Mouse (Mus musculus) stomach, embryonic 14.5 days (tissue): ENCODE measurements around the gene Musk. TPM values are rescaled to one million over a fixed set of nuclear protein-coding genes. Genes with fewer than 3 reads are reported as not detected.

ENCODE experiments used
- ATAC-seq: fragments of 200-750 bp; cut with Nextera tagmentation; 2 replicates; pipeline ENCODE4 v1.8.0; 2017; ENCODE audit warnings: low read depth, moderate TSS enrichment; ENCODE audit not compliant: insufficient number of reproducible peaks, insufficient read depth, low FRiP score
- H3K27ac ChIP-seq: fragments of 300-500 bp; sonication (generic); 2 replicates; pipeline ENCODE4 v1.5.1; 2014; ENCODE audit warnings: mild to moderate bottlenecking, low read length, moderate library complexity, mixed read lengths
- H3K27me3 ChIP-seq: fragments of 300-500 bp; sonication (generic); 2 replicates; pipeline ENCODE4 v1.6.1; 2014; ENCODE audit warnings: low read length, control low read depth, mixed read lengths; ENCODE audit not compliant: control insufficient read depth, insufficient read depth
- H3K36me3 ChIP-seq: fragments of 300-500 bp; sonication (generic); 2 replicates; pipeline ENCODE4 v1.6.1; 2014; ENCODE audit warnings: mild to moderate bottlenecking, control low read depth, low read length, moderate library complexity, mixed read lengths; ENCODE audit not compliant: control insufficient read depth, insufficient read depth
- H3K4me1 ChIP-seq: fragments of 300-500 bp; sonication (generic); 2 replicates; pipeline ENCODE4 v1.6.1; 2014; ENCODE audit warnings: low read length, control low read depth, mixed read lengths; ENCODE audit not compliant: control insufficient read depth, insufficient read depth
- H3K4me2 ChIP-seq: fragments of 300-500 bp; sonication (generic); replicated peaks from 2 replicates; pipeline ENCODE4 v1.6.1; 2014; ENCODE audit warnings: low read depth, low read length, control low read depth
- H3K4me3 ChIP-seq: fragments of 300-500 bp; sonication (generic); 2 replicates; pipeline ENCODE4 v1.5.1; 2014; ENCODE audit warnings: low read depth, low read length, control low read depth
- H3K9ac ChIP-seq: fragments of 300-500 bp; sonication (generic); replicated peaks from 2 replicates; pipeline ENCODE4 v1.6.1; 2014; ENCODE audit warnings: low read depth, mild to moderate bottlenecking, control low read depth, low read length, moderate library complexity, mixed read lengths
- H3K9me3 ChIP-seq: fragments of 300-500 bp; sonication (generic); 2 replicates; pipeline ENCODE4 v1.6.1; 2016; ENCODE audit warnings: low read depth, low read length, control low read depth; ENCODE audit not compliant: control insufficient read depth
- WGBS: fragments of 180-500 bp; shearing (Covaris S2); extraction: QIAGEN DNeasy Blood & Tissue Kit; methylation state at CpG from one replicate; pipeline ENCODE4 v1.1.7; 2014; 5-methylcytosine and 5-hydroxymethylcytosine counted together
- polyA plus RNA-seq: library from polyadenylated mRNA; unstranded; fragments of >200 nt; fragmentation: Nextera tagmentation; extraction: Ambion mirVana; gene quantifications from 2 replicates; pipeline ENCODE4 v1.2.1, GENCODE M21; 2014

Gene Musk
- polyA plus RNA-seq, 1 experiment from 2014 or later: 0.68 TPM

GRCm38 (mm10) chr4:58270956-58271355 lies 14.8 kb upstream of the Musk start:
- no peak overlapping the region for H3K9ac ChIP-seq
- H3K4me1 ChIP-seq: peaks cover 9% of the 10 kb centered on the region
- no peak overlapping the region for H3K4me3 ChIP-seq
- H3K36me3 ChIP-seq: no peaks in the 10 kb centered on the region
- H3K27ac ChIP-seq: peak overlapping the region; percentile 61; the same call in 1 of the 2 replicates
- no peak overlapping the region for H3K4me2 ChIP-seq
- ATAC-seq: no peak
- H3K9me3 ChIP-seq: no peaks in the 10 kb centered on the region
- H3K27me3 ChIP-seq: no peaks in the 10 kb centered on the region
- 81% methylated on average over 1 of the region's 1 CpGs for WGBS

- peak; percentile 71 for ATAC-seq
- H3K9me3 ChIP-seq: no peaks in the 10 kb centered on the region
- H3K27ac ChIP-seq: peak overlapping the region; percentile 82
- H3K4me1 ChIP-seq: peaks cover 9% of the 10 kb centered on the region
- H3K27me3 ChIP-seq: no peaks in the 10 kb centered on the region
- H3K9ac ChIP-seq: no peak overlapping the region
- no peak overlapping the region for H3K4me3 ChIP-seq
- no peaks in the 10 kb centered on the region for H3K36me3 ChIP-seq
- WGBS: 26% methylated on average over 10 of the region's 10 CpGs
- no peak overlapping the region for H3K4me2 ChIP-seq
These were observed 14.1 kb upstream of the Musk start for GRCm38 (mm10) chr4:58271504-58272162.

- Histone ChIP-seq H3K9ac (no peak overlapping the region), H3K27ac (no peak overlapping the region), H3K4me3 (no peak overlapping the region), H3K27me3 (no peaks in the 10 kb centered on the region), H3K9me3 (no peaks in the 10 kb centered on the region), H3K4me2 (no peak overlapping the region), H3K36me3 (no peaks in the 10 kb centered on the region), H3K4me1 (no peaks in the 10 kb centered on the region; the same call in 1 of the 2 replicates)
- ATAC-seq: no peak
- 58% methylated on average over 8 of the region's 8 CpGs for WGBS
These were observed 10.4 kb upstream of the Musk start for GRCm38 (mm10) chr4:58275261-58275895.

GRCm38 (mm10) chr4:58278368-58278767 lies 7.4 kb upstream of the Musk start:
- no peaks in the 10 kb centered on the region for H3K27me3 ChIP-seq
- H3K4me2 ChIP-seq: no peak overlapping the region
- ATAC-seq: peak; percentile 53; the same call in 1 of the 2 replicates
- H3K9ac ChIP-seq: no peak overlapping the region
- peak overlapping the region; percentile 63; the same call in 1 of the 2 replicates for H3K27ac ChIP-seq
- no peaks in the 10 kb centered on the region for H3K9me3 ChIP-seq
- H3K4me1 ChIP-seq: no peaks in the 10 kb centered on the region
- H3K36me3 ChIP-seq: no peaks in the 10 kb centered on the region
- 48% methylated on average over 6 of the region's 6 CpGs for WGBS
- no peak overlapping the region for H3K4me3 ChIP-seq

- H3K4me1 ChIP-seq: no peaks in the 10 kb centered on the region
- no peak overlapping the region for H3K9ac ChIP-seq
- no peaks in the 10 kb centered on the region for H3K36me3 ChIP-seq
- no peak overlapping the region for H3K27ac ChIP-seq
- no peak overlapping the region for H3K4me3 ChIP-seq
- H3K4me2 ChIP-seq: no peak overlapping the region
- WGBS: 82% methylated on average over 2 of the region's 2 CpGs
- H3K9me3 ChIP-seq: no peaks in the 10 kb centered on the region
- ATAC-seq: no peak
- H3K27me3 ChIP-seq: no peaks in the 10 kb centered on the region
These were observed 5.6 kb upstream of the Musk start for GRCm38 (mm10) chr4:58280121-58280520.

DNA sequence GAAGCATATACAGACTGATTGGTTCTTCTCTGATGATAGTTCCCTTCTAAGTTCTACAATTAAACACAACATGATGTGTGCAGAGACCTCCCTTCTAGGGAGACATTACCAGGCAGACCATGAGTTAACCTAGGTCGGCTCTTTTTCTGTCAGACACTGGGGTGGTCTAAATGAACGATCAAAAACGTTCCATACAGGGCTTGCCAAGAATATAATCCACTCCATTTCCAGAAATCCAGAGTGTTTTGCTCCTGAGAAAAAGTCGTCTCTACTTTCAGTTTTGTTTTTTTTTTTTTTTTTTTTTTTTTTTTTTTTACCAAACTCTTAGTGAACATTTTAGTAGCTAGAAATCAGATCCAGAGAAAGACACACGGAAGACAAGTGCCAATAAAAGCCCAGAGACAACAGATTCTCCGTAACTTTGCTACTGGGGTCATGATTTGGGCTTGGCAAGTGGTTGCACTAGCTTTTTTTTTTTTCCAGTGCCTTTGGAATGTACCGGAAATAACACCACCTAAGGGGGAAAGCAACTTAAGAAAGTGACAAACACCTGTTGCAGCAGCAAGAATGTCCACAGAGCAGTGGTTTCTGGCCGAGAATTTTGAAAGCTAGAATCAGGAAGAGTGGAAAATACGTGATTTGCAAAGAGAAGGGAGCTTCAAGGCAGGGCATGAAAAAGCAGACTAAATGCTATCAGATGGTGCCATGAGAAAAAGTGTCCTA lies 769 bp downstream of the Musk start:
- Histone ChIP-seq H3K9me3 (no peaks in the 10 kb centered on the region), H3K4me3 (no peak overlapping the region), H3K36me3 (no peaks in the 10 kb centered on the region), H3K27me3 (no peaks in the 10 kb centered on the region), H3K9ac (no peak overlapping the region), H3K27ac (peak overlapping the region; percentile 67), H3K4me2 (0 out of 2 replicates have a peak overlapping the region, but pooled peaks have one; percentile 5), H3K4me1 (peaks cover 14% of the 10 kb centered on the region)
- ATAC-seq: no peak
- 44% methylated on average over 9 of the region's 9 CpGs for WGBS

GRCm38 (mm10) chr4:58288753-58289152 lies 3.0 kb downstream of the Musk start:
- H3K27me3 ChIP-seq: no peaks in the 10 kb centered on the region
- no peak for ATAC-seq
- H3K9ac ChIP-seq: no peak overlapping the region

GRCm38 (mm10) chr4:58291828-58292227 lies 6.1 kb downstream of the Musk start:
- Histone ChIP-seq H3K27ac (no peak overlapping the region), H3K4me1 (peaks cover 8% of the 10 kb centered on the region), H3K9me3 (no peaks in the 10 kb centered on the region), H3K9ac (no peak overlapping the region), H3K4me2 (no peak overlapping the region), H3K27me3 (no peaks in the 10 kb centered on the region), H3K4me3 (no peak overlapping the region), H3K36me3 (no peaks in the 10 kb centered on the region)
- no peak for ATAC-seq
- WGBS: 50% methylated on average over 1 of the region's 1 CpGs

More at GRCm38 (mm10) chr4:58288753-58289152, 3.0 kb downstream of the Musk start:
- no peaks in the 10 kb centered on the region for H3K9me3 ChIP-seq
- H3K4me2 ChIP-seq: no peak overlapping the region
- H3K4me3 ChIP-seq: no peak overlapping the region
- H3K4me1 ChIP-seq: peaks cover 14% of the 10 kb centered on the region
- 62% methylated on average over 5 of the region's 5 CpGs for WGBS
- H3K27ac ChIP-seq: no peak overlapping the region
- no peaks in the 10 kb centered on the region for H3K36me3 ChIP-seq
